Mouse (Mus musculus) brain, embryonic 18.5 days (tissue): ENCODE measurements at regions not wholly inside any gene's neighbourhood (a gene's known extent, or its start where the extent isn't known, plus 50 kb on each side); places are given as distances from the start of the nearest gene placed in this dataset.
"Not testable (repeated sequence)": the region's sequence is repeated elsewhere in the genome, so short reads cannot be mapped to it uniquely, and the experiment has no call there.

Experiments used
- DNase-seq: peaks from one replicate; pipeline ENCODE4 v3.0.0-alpha.2; 2012; ENCODE audit warnings: low read depth, low spot score

- DNase-seq, result not testable (repeated sequence)
Observed at GRCm38 (mm10) chr8:20436956-20437355, 73.9 kb upstream of the Gm15319 start.

- not testable (repeated sequence) for DNase-seq
Observed at GRCm38 (mm10) chr8:20433236-20433635, 70.2 kb upstream of the Gm15319 start.

- DNase-seq, result not testable (repeated sequence)
Observed at GRCm38 (mm10) chr8:20429469-20429868, 66.5 kb upstream of the Gm15319 start.

GRCm38 (mm10) chr8:20424903-20425222, 61.9 kb upstream of the Gm15319 start:
- DNase-seq, result not testable (repeated sequence)

- peak; percentile 93 for DNase-seq
Observed at GRCm38 (mm10) chr8:20424104-20424902, 61.3 kb upstream of the Gm15319 start.

- DNase-seq, result not testable (repeated sequence)
Observed at GRCm38 (mm10) chr8:20420807-20421206, 57.8 kb upstream of the Gm15319 start.
